12 mouse cellular contexts compared by ENCODE assay signal in the genomic region with DNA sequence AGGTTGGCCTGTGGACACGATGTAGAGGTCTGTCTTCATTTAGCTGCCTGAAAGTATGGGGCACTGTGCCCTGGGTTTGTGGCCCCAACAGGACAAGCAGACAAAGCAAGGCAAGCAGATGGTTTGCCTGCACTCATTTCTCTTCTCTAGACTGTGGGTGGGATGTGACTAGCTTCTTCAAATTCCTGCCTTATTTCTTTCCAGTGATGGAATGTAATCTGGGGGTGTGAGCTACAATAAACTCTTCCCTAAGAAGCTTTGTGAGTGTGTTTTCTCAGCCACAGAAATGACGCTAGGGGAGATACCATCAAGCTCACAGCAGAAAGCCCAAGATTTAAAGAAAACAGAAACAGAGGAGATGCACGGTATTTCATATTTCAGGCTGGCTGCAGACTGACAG.
DNase-seq lines count a peak whose midpoint lies in the region.
"Had no signal": no experiment of that assay in that cellular context is flagged by ENCODE, and none has a peak within 500 bp of the region (broad histone marks: within the 10 kb centered on the region; RNA-seq: fewer than 3 reads in every experiment).

No protein-coding gene starts in this region.

- peak; percentile 74 for DNase-seq in Muller cell, postnatal 12 days (ENCODE audit: inconsistent ontology term)
- peak; percentile 55 for DNase-seq in brain, adult 2 months (ENCODE audit: low read depth, low spot score)
- DNase-seq in telencephalon, adult 2 months (ENCODE audit: low read depth, low spot score) = peak; percentile 22
- DNase-seq in right cerebral cortex, postnatal 4 days = no peak
- DNase-seq in ovary, postnatal 10 days (ENCODE audit: low spot score) = no peak
- DNase-seq: adrenal gland, adult 8-10 months; adrenal gland, postnatal 25 days; cerebellum, adult 11-12 months; cerebellum, adult 2 months; cerebellum, adult 9-10 months; cerebellum, postnatal 10 days; cerebellum, postnatal 25 days had no signal

Comparison
In these comparisons a context has a peak if more than half of its experiments do, and no peak if none do; other contexts are left out.
1. DNase-seq: peak in Muller cell, postnatal 12 days (single experiment), brain, adult 2 months (single experiment) and telencephalon, adult 2 months (single experiment); none in right cerebral cortex, postnatal 4 days (single experiment) and ovary, postnatal 10 days (single experiment).